Mouse (Mus musculus) thymus, adult 2 months (tissue): ENCODE results near the gene Fgfbp3. TPM values are rescaled to one million over a fixed set of nuclear protein-coding genes. Genes with fewer than 3 reads are reported as not detected.

Experiments used
- DNase-seq: peaks from one replicate; pipeline ENCODE4 v3.0.0; 2021
- H3K27ac ChIP-seq: fragments of 200-500 bp; 2 replicates; pipeline ENCODE4 v1.5.1; 2012; ENCODE audit warnings: low read length, control low read depth; ENCODE audit not compliant: control insufficient read depth, insufficient read depth
- H3K27me3 ChIP-seq: fragments of 200-500 bp; 2 replicates; pipeline ENCODE4 v1.6.1; 2012; ENCODE audit warnings: mild to moderate bottlenecking, low read length, moderate library complexity, mixed read lengths; ENCODE audit not compliant: control insufficient read depth, insufficient read depth
- H3K36me3 ChIP-seq: fragments of 200-500 bp; 2 replicates; pipeline ENCODE4 v1.6.1; 2012; ENCODE audit warnings: mild to moderate bottlenecking, low read length, moderate library complexity; ENCODE audit not compliant: control insufficient read depth, insufficient read depth
- H3K4me1 ChIP-seq: fragments of 200-500 bp; replicated peaks from 2 replicates; pipeline ENCODE4 v1.6.1; 2012; ENCODE audit warnings: low read length; ENCODE audit not compliant: control insufficient read depth, insufficient read depth
- H3K4me3 ChIP-seq: fragments of 200-500 bp; 2 replicates; pipeline ENCODE4 v1.5.1; 2012; ENCODE audit warnings: mild to moderate bottlenecking, low read length, control low read depth, moderate library complexity; ENCODE audit not compliant: control insufficient read depth, insufficient read depth
- CTCF ChIP-seq: fragments of 200-500 bp; IDR thresholded peaks from 2 replicates; pipeline ENCODE4 v1.5.1; 2012; ENCODE audit warnings: mild to moderate bottlenecking, control low read depth, low read length, moderate library complexity, borderline replicate concordance; ENCODE audit not compliant: control insufficient read depth, poor library complexity, insufficient read depth; ENCODE audit errors: extremely low read depth
- POLR2A ChIP-seq: fragments of 200-500 bp; IDR thresholded peaks from 2 replicates; pipeline ENCODE4 v1.6.1; 2012; ENCODE audit warnings: mild to moderate bottlenecking, low read length, control low read depth, moderate library complexity; ENCODE audit not compliant: control insufficient read depth, poor library complexity, insufficient read depth; ENCODE audit errors: extremely low read depth
- WGBS: fragments of 180-500 bp; shearing (Covaris S2); methylation state at CpG from one replicate; pipeline ENCODE4 v1.1.7; 2018; 5-methylcytosine and 5-hydroxymethylcytosine counted together
- polyA plus RNA-seq: library from polyadenylated mRNA; depleted of rRNA; stranded (reverse); fragments of >200 nt; gene quantifications from 2 replicates; pipeline ENCODE4 v1.2.3, GENCODE M21; 2012

The Fgfbp3 gene
- polyA plus RNA-seq, 1 experiment, result 7.1 TPM

DNA sequence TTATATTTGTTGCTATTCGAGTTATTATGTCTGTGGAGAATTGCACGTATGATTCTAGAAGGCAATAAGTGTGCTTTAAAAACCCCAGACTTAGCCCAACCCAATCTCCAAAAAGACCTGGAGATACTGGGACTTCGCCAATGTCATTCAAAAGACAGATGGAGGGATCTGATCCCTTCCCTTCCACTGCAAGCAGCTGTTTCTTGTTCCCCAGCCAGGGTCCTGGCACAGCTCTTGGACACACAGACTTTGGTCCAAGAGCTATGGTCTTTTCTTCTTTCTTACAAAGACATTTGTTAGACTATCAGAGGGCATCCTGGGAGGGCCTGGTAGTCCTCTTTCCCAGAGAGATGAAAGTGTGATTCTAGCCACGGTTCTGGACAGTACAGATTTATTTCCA is 3.2 kb downstream of the Fgfbp3 start:
- no peak for DNase-seq
- WGBS, result 88% methylated on average over 4 of the region's 4 CpGs
- Histone ChIP-seq H3K27me3 (no peaks in the 10 kb centered on the region; the same call in 1 of the 2 replicates), H3K27ac (no peak overlapping the region), H3K4me1 (peaks cover 4% of the 10 kb centered on the region; the same call in 1 of the 2 replicates), H3K4me3 (no peak overlapping the region), H3K36me3 (no peaks in the 10 kb centered on the region)
- TF ChIP-seq POLR2A (no peak), CTCF (no peak)

DNA sequence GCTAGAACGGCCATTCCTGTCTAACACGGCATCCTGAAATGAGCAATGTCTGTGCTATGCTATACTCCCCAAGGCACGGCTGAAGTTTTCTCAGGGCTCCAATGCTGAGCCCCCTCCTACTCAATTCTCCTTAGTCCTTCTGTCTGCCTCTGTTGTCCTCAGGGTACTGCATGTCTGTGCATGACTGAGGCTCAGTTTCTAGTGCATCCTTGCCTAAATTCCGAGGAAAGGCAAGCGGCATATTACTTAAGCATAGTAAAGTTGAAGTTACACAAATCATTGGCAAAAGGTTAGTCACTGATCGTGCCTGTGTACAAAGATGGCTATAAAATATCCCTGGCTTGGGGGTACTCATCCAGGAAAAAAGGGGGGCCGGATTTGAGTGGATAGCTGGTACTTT is 6.4 kb downstream of the Fgfbp3 start:
- no peak overlapping the region for H3K4me3 ChIP-seq
- no peaks in the 10 kb centered on the region for H3K36me3 ChIP-seq
- WGBS, result 90% methylated on average over 7 of the region's 7 CpGs
- DNase-seq, result no peak
- no peaks in the 10 kb centered on the region for H3K4me1 ChIP-seq
- no peak overlapping the region for H3K27ac ChIP-seq
- H3K27me3 ChIP-seq, result no peaks in the 10 kb centered on the region
- TF ChIP-seq CTCF (no peak), POLR2A (no peak)

DNA sequence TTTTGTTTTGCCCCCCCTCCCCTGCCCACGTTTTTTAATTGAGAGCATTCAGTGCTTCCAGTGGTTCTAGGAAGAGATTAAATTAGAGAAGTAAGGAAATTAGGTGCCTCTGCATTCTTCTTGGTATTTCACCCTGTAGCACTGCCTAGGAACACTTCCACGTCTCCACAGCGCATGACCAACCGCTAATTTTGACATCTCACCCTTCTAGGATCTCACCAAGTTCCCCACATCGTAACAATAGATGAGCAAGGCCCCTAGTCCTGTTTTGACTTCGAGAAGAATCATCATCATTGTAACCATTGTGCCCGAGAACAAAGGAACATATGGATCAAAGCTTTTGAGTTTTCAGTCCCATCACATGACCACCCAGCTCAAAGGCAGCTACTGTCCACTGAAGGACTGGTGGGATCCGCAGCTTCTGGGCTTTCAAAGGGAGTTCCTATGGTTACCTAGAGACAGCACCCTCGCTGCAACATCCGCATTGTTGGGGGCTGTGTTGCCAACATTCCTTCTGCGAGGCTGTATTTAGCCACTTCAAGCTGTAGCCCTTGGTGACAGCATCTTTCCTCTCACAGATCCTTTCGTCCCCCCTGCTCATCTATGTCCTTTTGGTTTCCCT is 8.9 kb downstream of the Fgfbp3 start:
- no peak for DNase-seq
- Histone ChIP-seq H3K4me3 (no peak overlapping the region), H3K4me1 (no peaks in the 10 kb centered on the region), H3K27ac (no peak overlapping the region), H3K27me3 (no peaks in the 10 kb centered on the region), H3K36me3 (no peaks in the 10 kb centered on the region)
- 53% methylated on average over 12 of the region's 12 CpGs for WGBS
- no peak for TF ChIP-seq CTCF
- TF ChIP-seq POLR2A, result no peak

DNA sequence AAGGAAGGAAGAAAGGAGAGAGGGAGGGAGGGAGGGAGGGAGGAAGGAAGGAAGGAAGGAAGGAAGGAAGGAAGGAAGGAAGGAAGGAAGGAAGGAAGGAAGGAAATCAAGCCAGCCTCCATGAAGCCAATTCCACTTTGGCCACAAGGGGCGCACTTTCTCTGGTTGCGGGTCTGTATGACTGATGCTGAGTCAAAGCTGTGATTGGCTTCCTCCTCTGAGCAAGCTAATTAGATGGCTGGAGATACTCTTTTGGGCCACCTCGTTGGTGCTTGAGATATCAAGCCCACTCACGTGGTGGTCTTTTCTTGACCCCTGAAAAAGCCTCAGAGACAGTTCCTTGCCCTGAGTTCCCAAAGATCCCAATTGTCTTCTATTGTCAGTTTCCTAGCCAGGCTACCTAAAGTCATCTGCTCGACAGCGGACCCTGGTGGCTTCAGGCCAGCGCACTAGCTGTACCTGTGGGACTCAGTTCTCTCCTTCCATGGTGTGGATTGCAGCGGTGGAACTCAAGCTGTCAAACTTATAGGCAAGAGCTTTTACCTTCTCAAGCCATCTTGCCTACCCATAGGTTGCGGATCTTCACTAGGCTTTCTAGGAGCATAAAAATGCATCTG is 9.6 kb downstream of the Fgfbp3 start:
- no peaks in the 10 kb centered on the region for H3K36me3 ChIP-seq
- no peak for TF ChIP-seq CTCF
- no peak for TF ChIP-seq POLR2A
- peak; percentile 70 for DNase-seq
- H3K4me3 ChIP-seq, result no peak overlapping the region
- no peaks in the 10 kb centered on the region for H3K4me1 ChIP-seq
- H3K27me3 ChIP-seq, result no peaks in the 10 kb centered on the region; the same call in 1 of the 2 replicates
- H3K27ac ChIP-seq, result no peak overlapping the region
- WGBS, result 31% methylated on average over 9 of the region's 9 CpGs

DNA sequence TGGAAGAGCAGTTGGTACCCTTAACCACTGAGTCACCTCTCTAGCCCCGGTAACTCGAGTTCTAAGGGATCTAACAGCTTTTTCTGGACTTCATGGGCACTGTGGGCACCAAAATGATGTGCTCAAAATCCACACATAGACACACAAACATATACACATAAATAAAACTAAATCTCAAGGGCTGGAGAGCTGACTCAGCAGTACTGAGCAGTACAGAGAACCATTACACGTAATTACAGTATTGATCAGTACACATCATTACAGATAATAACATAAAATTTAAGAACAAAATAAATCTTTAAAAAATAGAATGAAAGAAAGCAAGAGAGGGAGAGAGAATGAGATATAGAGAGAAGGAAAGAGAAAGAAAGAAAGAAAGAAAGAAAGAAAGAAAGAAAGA is 10.3 kb downstream of the Fgfbp3 start:
- Histone ChIP-seq H3K27ac (no peak overlapping the region), H3K4me1 (peaks cover 5% of the 10 kb centered on the region), H3K27me3 (peaks cover 3% of the 10 kb centered on the region; the same call in 1 of the 2 replicates), H3K36me3 (no peaks in the 10 kb centered on the region), H3K4me3 (no peak overlapping the region)
- TF ChIP-seq POLR2A (no peak), CTCF (no peak)
- WGBS, result 80% methylated on average over 3 of the region's 3 CpGs
- DNase-seq, result no peak

DNA sequence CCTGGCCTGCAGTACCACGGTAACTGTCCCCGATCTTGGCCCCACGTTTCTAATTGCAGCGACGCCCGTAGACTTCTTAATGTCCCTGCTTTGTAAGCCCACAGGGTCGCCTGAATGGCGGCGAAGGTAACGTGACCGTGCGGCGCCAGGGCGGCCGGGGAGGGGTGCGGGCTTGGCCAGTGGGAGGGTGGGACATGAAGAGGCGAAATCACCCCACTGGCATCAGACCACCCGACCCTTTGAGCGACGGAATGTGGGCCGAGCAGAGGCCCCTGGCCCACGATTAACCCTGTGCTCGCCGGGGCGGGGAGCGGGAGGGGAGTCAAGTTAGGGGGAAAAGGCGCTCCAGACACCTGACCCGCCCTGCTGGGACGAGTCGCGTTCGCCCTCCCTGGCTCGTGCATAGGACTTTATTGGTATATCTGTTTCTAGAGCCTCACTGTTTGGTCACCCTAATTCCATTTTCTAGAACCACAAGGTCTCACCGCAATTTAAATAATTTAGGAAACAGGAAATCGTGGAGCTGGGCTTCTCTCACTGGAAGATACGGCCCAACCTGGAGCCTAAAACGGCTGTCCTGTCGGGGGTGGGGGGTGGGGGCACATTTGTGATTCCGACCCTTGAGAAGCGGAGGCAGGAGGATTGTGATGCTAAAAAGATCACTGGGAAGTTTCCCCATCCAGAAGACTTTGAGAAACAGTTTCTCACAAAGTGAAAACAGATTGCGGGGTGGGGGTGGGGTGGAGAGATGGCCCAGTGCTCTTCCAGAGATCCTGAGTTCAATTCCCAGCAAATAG is 15.0 kb downstream of the Fgfbp3 start:
- Histone ChIP-seq H3K4me1 (peaks cover 7% of the 10 kb centered on the region), H3K27ac (no peak overlapping the region), H3K27me3 (peaks cover 4% of the 10 kb centered on the region; the same call in 1 of the 2 replicates), H3K36me3 (no peaks in the 10 kb centered on the region), H3K4me3 (peak overlapping the region; percentile 41)
- DNase-seq, result no peak
- 6% methylated on average over 41 of the region's 41 CpGs for WGBS
- TF ChIP-seq POLR2A, result no peak
- no peak for TF ChIP-seq CTCF
